Mouse (Mus musculus): ENCODE measurements at regions not wholly inside any gene's neighbourhood (a gene's known extent, or its start where the extent isn't known, plus 50 kb on each side); places are given as distances from the start of the nearest gene placed in this dataset.

- intact Hi-C loops (cut with DNase I): no loop called here
- DNase-seq (ENCODE audit: low spot score in 2 of 2): no peak
Observed at GRCm38 (mm10) chr2:21267149-21267761, 61.7 kb downstream of the Thnsl1 start.

GRCm38 (mm10) chr2:21269989-21270846 lies 64.7 kb downstream of the Thnsl1 start:
- intact Hi-C loops (cut with DNase I): no loop called here
- no peak for DNase-seq (ENCODE audit: low spot score in 2 of 2)

GRCm38 (mm10) chr2:21273416-21273815 lies 67.9 kb downstream of the Thnsl1 start:
- intact Hi-C loops (cut with DNase I): no loop called here
- DNase-seq (ENCODE audit: low spot score in 2 of 2): no peak

- no peak for DNase-seq (ENCODE audit: low spot score in 2 of 2)
- intact Hi-C loops (cut with DNase I): no loop called here
Observed at GRCm38 (mm10) chr2:21275315-21275714, 69.8 kb downstream of the Thnsl1 start.

- peak; percentile 80 to 86 for DNase-seq (ENCODE audit: low spot score in 2 of 2)
- intact Hi-C loops (cut with DNase I): loop anchor here (1.0 to 5.0 kb wide), 2 partner anchors 86 to 628 kb away; partner anchors contain the start of gene Gpr158
Observed at GRCm38 (mm10) chr2:21280794-21281420, 75.4 kb downstream of the Thnsl1 start.

- no peak for DNase-seq (ENCODE audit: low spot score in 2 of 2)
- intact Hi-C loops (cut with DNase I): loop anchor here (5.0 kb wide), 1 partner anchor 85 kb away; the partner anchor contains the start of gene Gpr158
Observed at GRCm38 (mm10) chr2:21282505-21283200, 77.1 kb downstream of the Thnsl1 start.

GRCm38 (mm10) chr2:21284881-21285280 lies 79.4 kb downstream of the Thnsl1 start:
- intact Hi-C loops (cut with DNase I): loop anchor here (5.0 kb wide), 1 partner anchor 82 kb away; the partner anchor contains the start of gene Gpr158
- no peak for DNase-seq (ENCODE audit: low spot score in 2 of 2)

- DNase-seq (ENCODE audit: low spot score in 2 of 2): peak; percentile 35 to 46
- intact Hi-C loops (cut with DNase I): no loop called here
Observed at GRCm38 (mm10) chr2:21287786-21288185, 79.6 kb upstream of the Gpr158 start.

- intact Hi-C loops (cut with DNase I): no loop called here
- peak; percentile 34 to 36 for DNase-seq (ENCODE audit: low spot score in 2 of 2)
Observed at GRCm38 (mm10) chr2:21292669-21293151, 74.6 kb upstream of the Gpr158 start.

GRCm38 (mm10) chr2:21294002-21294401 lies 73.3 kb upstream of the Gpr158 start:
- DNase-seq (ENCODE audit: low spot score in 2 of 2): no peak
- intact Hi-C loops (cut with DNase I): no loop called here

- intact Hi-C loops (cut with DNase I): no loop called here
Observed at GRCm38 (mm10) chr2:21299681-21300080, 67.7 kb upstream of the Gpr158 start.

More at GRCm38 (mm10) chr2:21299681-21300080, 67.7 kb upstream of the Gpr158 start:
- no peak for DNase-seq (ENCODE audit: low spot score in 2 of 2)

Measured in left cerebral cortex, postnatal 36 days (tissue).